Mouse (Mus musculus) brain, embryonic 18.5 days (tissue): ENCODE data around the gene Olfr354.

Experiments used
- DNase-seq: peaks from one replicate; pipeline ENCODE4 v3.0.0-alpha.2; 2012; ENCODE audit warnings: low read depth, low spot score

Gene Olfr354

GRCm38 (mm10) chr2:36905380-36905779 lies at the start of gene Olfr354:
Gene Olfr354, plus strand, starts transcription at chr2:36905680.
- no peak for DNase-seq

DNA sequence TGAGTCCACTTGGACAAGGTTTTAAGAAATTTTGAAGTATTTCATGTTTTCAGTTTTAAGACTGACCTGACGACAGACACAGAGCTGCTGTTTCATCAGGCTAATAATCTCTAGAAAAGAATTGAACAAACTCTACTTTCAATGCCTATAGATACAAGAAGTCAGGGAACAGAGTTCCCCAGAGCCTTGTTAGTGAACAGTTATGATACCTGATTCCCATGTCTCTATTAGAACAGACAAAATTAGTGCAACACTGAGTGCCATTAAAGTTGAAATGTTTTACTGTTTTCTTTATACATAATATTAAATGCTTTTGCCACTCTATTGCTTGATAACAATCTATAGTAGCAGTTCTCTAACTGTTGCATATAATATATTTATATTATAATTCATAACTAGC lies 42.9 kb upstream of the Olfr354 start, which contains the start of gene Olfr351:
Olfr351 (minus strand) TSS at position 101 of the 400 bp plus-strand sequence.
- no peak for DNase-seq

- no peak for DNase-seq
These were observed 37.3 kb upstream of the Olfr354 start, which contains the start of gene Olfr352 for GRCm38 (mm10) chr2:36868160-36868559. Gene Olfr352, plus strand, starts transcription at chr2:36868460.

DNA sequence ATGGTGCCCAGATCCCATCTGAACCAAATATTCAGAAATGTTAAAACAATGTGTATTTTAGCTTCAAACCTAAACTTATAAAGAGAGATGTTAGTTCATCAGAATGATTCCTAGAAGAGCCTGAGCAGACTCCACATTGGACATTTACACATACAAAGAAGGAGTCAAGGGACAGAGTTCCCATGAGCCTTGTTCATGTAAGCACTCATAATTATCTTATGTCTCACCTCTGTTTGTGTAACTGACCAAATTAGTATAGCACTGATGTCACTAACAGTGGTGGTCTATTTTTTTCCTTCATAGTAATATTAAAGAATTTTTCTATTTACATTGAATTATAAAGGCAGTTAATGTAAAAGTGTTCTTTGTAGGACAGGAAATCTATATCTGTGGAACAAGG lies 12.6 kb upstream of the Olfr354 start, which contains the start of gene Olfr353:
Olfr353 (minus strand) TSS at position 101 of the 400 bp plus-strand sequence.
- no peak for DNase-seq

GRCm38 (mm10) chr2:36897114-36897513 lies 8.4 kb upstream of the Olfr354 start:
- DNase-seq: no peak

GRCm38 (mm10) chr2:36928797-36929196 lies 23.3 kb downstream of the Olfr354 start, which contains the start of gene Olfr355:
Gene Olfr355, minus strand, starts transcription at chr2:36928897.
- DNase-seq: no peak

- no peak for DNase-seq
These were observed 31.3 kb downstream of the Olfr354 start, which contains the start of gene Olfr356 for GRCm38 (mm10) chr2:36936821-36937220. Gene Olfr356, plus strand, starts transcription at chr2:36937121.
